Mouse (Mus musculus) C2C12 (cell line): ENCODE results near the gene Lars2. TPM values are rescaled to one million over a fixed set of nuclear protein-coding genes. Genes with fewer than 3 reads are reported as not detected.
"Not testable (repeated sequence)": the region's sequence is repeated elsewhere in the genome, so short reads cannot be mapped to it uniquely, and the experiment has no call there.

ENCODE experiments used
- H3K27me3 ChIP-seq: one replicate; pipeline ENCODE4 v1.6.1; 2011; ENCODE audit not compliant: control insufficient read depth, insufficient read depth, insufficient read length
- H3K36me3 ChIP-seq: one replicate; pipeline ENCODE4 v1.6.1; 2011; ENCODE audit not compliant: control insufficient read depth, insufficient read depth
- H3K4me3 ChIP-seq: one replicate; pipeline ENCODE4 v1.5.1; 2011; ENCODE audit warnings: mild to moderate bottlenecking, control low read depth; ENCODE audit not compliant: poor library complexity, insufficient read depth, severe bottlenecking
- H3K79me2 ChIP-seq: one replicate; pipeline ENCODE4 v1.6.1; 2011; ENCODE audit not compliant: control insufficient read depth, insufficient read depth
- H3K79me3 ChIP-seq: one replicate; pipeline ENCODE4 v1.6.1; 2011; ENCODE audit warnings: low read depth, control low read depth
- H3ac ChIP-seq: one replicate; pipeline ENCODE3; 2011; ENCODE audit warnings: low read depth; ENCODE audit not compliant: control insufficient read depth, insufficient read length
- CEBPB ChIP-seq: IDR thresholded peaks from one replicate; pipeline ENCODE4 v1.6.1; 2011; ENCODE audit warnings: low read depth, mild to moderate bottlenecking, control low read depth, moderate library complexity
- CTCF ChIP-seq: IDR thresholded peaks from one replicate; pipeline ENCODE4 v1.5.1; 2011; ENCODE audit not compliant: control insufficient read depth, insufficient read depth, insufficient read length
- FOSL1 ChIP-seq: IDR thresholded peaks from one replicate; pipeline ENCODE4 v1.8.0; 2011; ENCODE audit warnings: mild to moderate bottlenecking, low read length; ENCODE audit not compliant: poor library complexity, insufficient read depth, severe bottlenecking
- MAX ChIP-seq: IDR thresholded peaks from one replicate; pipeline ENCODE4 v1.6.1; 2011; ENCODE audit warnings: mild to moderate bottlenecking, control low read depth
- MYOD1 ChIP-seq: IDR thresholded peaks from one replicate; pipeline ENCODE4 v1.6.1; 2011; ENCODE audit warnings: low read depth; ENCODE audit not compliant: control insufficient read depth, insufficient read length
- MYOG ChIP-seq: IDR thresholded peaks from one replicate; pipeline ENCODE4 v1.6.1; 2011; ENCODE audit not compliant: control insufficient read depth, insufficient read length; ENCODE audit errors: extremely low read depth
- USF1 ChIP-seq: IDR thresholded peaks from one replicate; pipeline ENCODE4 v1.6.1; 2011; ENCODE audit warnings: low read depth, mild to moderate bottlenecking, control low read depth, moderate library complexity
- long read RNA-seq, 2 experiments: library from polyadenylated mRNA; unstranded; transcript quantifications; one replicate each; pipeline ENCODE4 v2.0.0; 2019 to 2020
- polyA plus RNA-seq: library from polyadenylated mRNA; unstranded; fragments of >200 nt; fragmentation: generic; extraction: Trizol; gene quantifications from one replicate; pipeline ENCODE4 v1.2.1, GENCODE M21; 2012; ENCODE audit warnings: missing spikeins

The Lars2 gene
- 480 TPM for polyA plus RNA-seq
- long read RNA-seq, experiment 1, partial matches to known transcripts, result 1 of 1 reads
- long read RNA-seq, experiment 1, other reads (novel, unspliced or antisense), result 0 of 1 reads
- long read RNA-seq, experiment 2, transcript Lars2-201 (21 exons, 3,894 nt), result major isoform, 65 of 79 reads
- long read RNA-seq, experiment 2, partial matches to known transcripts, result 4 of 79 reads
- long read RNA-seq, experiment 2, other reads (novel, unspliced or antisense), result 10 of 79 reads

DNA sequence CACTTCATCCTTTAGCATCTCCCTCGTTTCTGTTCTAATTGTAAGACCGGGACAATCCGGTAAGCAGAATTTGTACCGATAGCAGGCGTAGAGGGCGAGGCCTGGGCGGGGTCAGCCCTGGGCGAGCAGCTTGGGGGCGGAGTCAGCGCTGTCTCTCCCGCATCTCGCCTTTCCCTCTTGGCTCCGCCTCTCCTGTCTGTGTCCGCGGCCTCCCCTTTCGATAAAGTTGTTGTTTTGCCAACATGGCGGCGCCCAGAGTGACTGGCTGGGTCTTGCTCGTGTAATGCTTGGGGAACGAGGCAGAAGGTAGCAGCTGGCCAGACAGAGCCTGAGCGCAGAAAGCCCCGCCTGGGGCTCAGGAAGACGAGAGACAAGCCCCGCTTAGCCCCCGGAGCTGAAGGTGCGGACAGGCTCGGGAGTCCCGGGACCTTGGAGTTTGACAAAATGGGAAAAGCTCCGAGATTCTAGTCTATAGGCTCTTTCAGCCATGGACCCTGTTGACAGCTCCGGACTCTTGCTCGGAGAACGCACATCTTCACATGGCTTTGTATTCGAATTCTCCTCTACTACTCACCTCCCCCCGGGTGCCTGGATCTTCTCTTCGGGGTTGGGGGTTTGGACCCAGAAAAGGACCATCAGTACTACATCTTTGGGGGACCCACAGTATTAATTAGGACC lies at the start of gene Lars2:
TSS of gene Lars2 (plus strand) at position 220 of the 678 bp plus-strand sequence.
- Histone ChIP-seq H3K36me3 (peaks cover 4% of the 10 kb centered on the region), H3ac (peak within 1 kb of the TSS; percentile 32), H3K79me3 (peaks cover 3% of the 10 kb centered on the region), H3K4me3 (peak within 1 kb of the TSS; percentile 82), H3K27me3 (no peaks in the 10 kb centered on the region), H3K79me2 (peaks cover 14% of the 10 kb centered on the region)
- TF ChIP-seq USF1 (no peak), FOSL1 (no peak), MYOG (no peak), MAX (no peak), CTCF (no peak), MYOD1 (no peak), CEBPB (no peak)

DNA sequence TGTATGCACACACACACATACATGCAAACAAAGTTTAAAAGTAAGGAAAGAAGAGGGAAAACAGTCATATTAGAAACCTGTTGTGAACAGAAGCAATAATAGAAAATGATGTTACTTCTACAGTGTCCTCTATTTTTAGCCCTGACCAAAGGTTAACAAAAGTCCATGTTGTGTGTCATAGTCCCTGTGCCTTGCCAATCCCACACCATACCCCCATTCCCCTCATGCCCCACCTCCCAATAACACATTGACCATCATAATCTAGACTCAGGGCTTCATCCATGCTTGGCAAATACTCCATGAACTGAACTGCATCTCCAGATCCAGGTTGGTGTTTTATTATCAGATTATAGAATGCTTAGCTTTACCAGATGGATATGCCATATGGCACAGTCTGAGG lies 40.6 kb upstream of the Lars2 start:
- H3K36me3 ChIP-seq, result no peaks in the 10 kb centered on the region
- H3ac ChIP-seq, result no peak overlapping the region
- no peaks in the 10 kb centered on the region for H3K79me2 ChIP-seq
- H3K27me3 ChIP-seq, result no peaks in the 10 kb centered on the region
- H3K79me3 ChIP-seq, result no peaks in the 10 kb centered on the region
- TF ChIP-seq MYOD1 (no peak), MYOG (no peak), FOSL1 (no peak), CTCF (no peak), MAX (no peak), USF1 (no peak), CEBPB (no peak)
- H3K4me3 ChIP-seq, result no peak overlapping the region

DNA sequence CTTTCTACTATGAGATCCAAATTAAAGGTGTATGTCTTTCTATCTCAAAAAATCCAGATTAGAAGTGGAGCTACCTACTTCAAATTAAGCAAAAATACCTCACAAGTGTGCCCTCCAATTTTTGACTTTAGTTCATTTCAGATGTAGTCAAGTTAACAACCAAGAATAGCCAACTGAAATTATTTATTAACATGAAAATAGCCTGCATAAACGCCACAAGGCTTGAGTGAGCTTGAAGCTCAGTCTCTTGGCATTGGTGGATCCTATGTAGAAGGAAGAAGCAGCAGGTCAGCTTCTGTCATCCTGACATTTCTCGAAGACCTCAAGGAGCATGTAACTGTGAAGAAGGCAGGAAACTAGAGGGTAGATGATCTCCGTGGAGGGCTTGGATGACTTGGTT lies 38.4 kb upstream of the Lars2 start:
- Histone ChIP-seq H3K36me3 (no peaks in the 10 kb centered on the region), H3K4me3 (no peak overlapping the region), H3K79me2 (no peaks in the 10 kb centered on the region), H3K79me3 (no peaks in the 10 kb centered on the region), H3ac (no peak overlapping the region), H3K27me3 (no peaks in the 10 kb centered on the region)
- TF ChIP-seq CEBPB (no peak), MAX (no peak)

DNA sequence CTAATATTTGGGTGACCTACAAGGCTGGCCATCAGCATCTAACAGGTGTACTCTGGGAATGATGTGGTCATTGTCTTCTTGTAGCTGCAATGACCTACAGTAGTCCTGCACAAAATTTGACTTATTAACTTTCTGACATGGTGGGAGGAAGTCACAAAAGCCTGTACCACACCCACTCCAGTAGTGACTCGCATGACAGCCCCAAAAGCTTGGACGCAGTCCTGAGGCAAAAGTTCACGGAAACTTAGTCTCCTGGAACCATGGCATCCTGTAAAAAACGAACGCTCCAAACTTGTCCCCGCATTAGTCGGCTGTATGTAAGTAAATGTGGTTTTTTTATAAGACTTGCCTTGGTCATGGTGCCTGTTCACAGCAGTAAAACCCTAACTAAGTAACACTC lies 36.9 kb upstream of the Lars2 start:
- no peak overlapping the region for H3K4me3 ChIP-seq
- no peaks in the 10 kb centered on the region for H3K79me2 ChIP-seq
- H3K79me3 ChIP-seq, result no peaks in the 10 kb centered on the region
- no peaks in the 10 kb centered on the region for H3K27me3 ChIP-seq
- no peak for TF ChIP-seq CTCF
- TF ChIP-seq USF1, result no peak
- no peak for TF ChIP-seq MYOG
- H3K36me3 ChIP-seq, result no peaks in the 10 kb centered on the region
- H3ac ChIP-seq, result no peak overlapping the region

DNA sequence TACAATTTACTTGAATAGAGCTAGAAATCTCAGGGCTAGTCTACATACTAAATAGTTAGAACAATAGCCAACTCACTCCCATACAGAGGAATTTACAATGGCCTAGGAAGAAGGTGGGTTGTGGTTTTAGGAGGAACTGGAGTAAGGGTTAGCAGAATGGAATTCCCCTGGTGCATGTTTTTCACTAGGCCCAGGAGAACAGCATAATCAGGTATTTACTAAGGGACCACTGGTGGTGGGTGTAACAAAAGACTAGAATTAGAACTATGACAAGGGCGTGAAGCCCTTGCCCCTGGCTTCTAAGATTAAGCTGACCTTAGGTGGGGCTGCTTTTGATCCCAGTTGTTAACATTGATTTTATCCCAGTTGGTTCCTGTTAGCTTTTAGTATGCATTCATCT lies 36.5 kb upstream of the Lars2 start:
- H3K27me3 ChIP-seq, H3ac ChIP-seq: not testable (repeated sequence)

DNA sequence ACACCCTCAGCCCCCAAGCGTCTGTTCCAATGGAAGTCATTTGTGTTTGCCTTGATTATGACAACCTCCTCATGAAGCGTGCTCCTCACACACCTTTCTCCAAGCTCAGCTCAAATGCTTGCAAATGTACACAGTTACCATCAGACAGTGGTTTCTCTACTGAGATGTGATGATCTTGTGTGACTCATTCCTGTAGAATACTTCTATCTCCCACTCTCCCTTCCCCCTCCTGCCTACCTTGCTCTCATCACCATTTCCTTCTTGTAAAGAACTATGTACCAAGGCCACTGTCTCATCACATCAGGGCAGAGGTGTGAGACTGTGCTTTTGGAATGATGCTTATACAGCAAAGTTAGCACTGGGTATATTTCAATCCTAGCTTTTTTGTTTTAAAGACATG lies 33.2 kb upstream of the Lars2 start:
- no peaks in the 10 kb centered on the region for H3K79me2 ChIP-seq
- no peak overlapping the region for H3K4me3 ChIP-seq
- H3ac ChIP-seq, result no peak overlapping the region
- no peaks in the 10 kb centered on the region for H3K27me3 ChIP-seq
- H3K79me3 ChIP-seq, result no peaks in the 10 kb centered on the region
- TF ChIP-seq USF1 (no peak), FOSL1 (no peak), CEBPB (no peak), MYOD1 (no peak), CTCF (no peak), MYOG (no peak), MAX (no peak)
- H3K36me3 ChIP-seq, result no peaks in the 10 kb centered on the region

More for the DNA sequence above, 36.5 kb upstream of the Lars2 start:
- H3K79me3 ChIP-seq, H3K79me2 ChIP-seq, H3K4me3 ChIP-seq, H3K36me3 ChIP-seq: not testable (repeated sequence)
